Mouse (Mus musculus): ENCODE results near the gene Cpne7. TPM values are rescaled to one million over a fixed set of nuclear protein-coding genes. Genes with fewer than 3 reads are reported as not detected.
"Not testable (repeated sequence)": the region's sequence is repeated elsewhere in the genome, so short reads cannot be mapped to it uniquely, and the experiment has no call there.

Gene Cpne7
- total RNA-seq (2015) (0.11 TPM in 1 of 2 replicates, not detected in the other), total RNA-seq (2017) (0.22 and 0.98 TPM in 2 replicates)

DNA sequence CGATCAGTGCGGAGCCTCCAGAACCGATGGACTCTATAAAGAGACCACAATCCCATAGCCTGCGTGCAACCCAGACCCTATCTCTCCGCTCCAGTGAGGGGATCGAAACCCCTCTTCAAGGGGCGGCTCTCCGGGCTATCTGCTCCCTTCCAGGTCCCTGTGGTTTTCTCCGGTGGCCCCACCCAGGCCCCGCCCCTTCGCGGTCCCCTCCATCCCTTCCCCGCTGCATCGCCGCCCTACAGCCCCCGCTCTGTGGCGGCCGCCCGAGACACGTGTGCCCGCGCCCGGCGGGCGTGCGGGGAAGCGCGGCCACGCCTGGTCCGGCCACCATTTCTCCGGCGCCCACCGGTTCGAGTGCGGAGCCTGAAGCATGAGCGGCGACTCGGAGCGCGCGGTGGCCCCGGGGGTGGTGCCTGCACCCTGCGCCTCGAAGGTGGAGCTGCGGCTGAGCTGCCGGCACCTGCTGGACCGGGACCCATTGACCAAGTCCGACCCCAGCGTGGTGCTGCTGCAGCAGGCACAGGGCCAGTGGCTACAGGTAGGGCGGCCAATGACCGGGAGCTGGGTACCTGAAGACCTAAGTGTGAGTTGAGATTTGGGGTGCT lies at the start of gene Cpne7:
Gene Cpne7 (plus strand): TSS at position 248 of the 605 bp plus-strand sequence.
- ATAC-seq (ENCODE audit: poor library complexity, severe bottlenecking): peak; percentile 17; the same call in 1 of the 2 replicates

DNA sequence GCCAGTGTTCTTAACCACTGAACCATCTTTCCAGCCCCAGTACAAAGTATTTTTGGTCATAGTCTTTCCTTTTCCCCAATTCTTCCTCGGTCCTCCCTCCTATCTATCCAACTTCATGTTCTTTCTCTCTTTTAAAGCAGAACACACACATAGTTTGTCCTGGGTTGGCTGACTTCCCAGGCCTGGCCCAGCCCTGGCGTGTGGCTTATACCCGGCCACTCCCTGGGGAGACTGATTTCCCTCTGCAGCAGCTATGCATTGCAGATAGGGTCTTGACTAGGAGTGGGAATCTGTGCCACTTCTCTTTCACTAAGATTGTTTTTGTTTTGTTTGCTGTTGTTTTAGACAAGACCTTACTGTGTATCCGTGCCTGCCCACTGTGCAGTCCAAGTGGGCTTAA lies 46.0 kb upstream of the Cpne7 start:
- ATAC-seq (ENCODE audit: poor library complexity, severe bottlenecking): no peak

DNA sequence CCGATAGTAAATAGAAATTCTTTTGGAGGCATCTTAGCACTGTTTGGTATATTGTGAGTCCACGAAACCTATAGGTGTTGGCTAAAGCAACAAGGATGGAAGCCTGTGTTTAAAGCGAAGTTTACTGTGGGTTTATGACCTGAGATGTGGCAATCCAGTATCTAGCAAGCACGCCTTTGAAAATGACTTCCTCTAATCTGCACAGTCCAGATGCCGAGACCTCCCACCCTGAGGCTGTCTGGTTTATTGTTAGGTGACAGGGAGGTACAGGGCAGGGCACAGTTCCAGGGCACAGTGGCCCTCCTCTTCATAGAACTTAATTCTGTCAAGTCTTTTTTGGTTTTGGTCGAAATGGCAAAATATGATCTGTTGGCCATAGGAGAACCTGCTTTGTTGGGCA lies 40.0 kb upstream of the Cpne7 start:
- ATAC-seq (ENCODE audit: poor library complexity, severe bottlenecking): peak; percentile 77

DNA sequence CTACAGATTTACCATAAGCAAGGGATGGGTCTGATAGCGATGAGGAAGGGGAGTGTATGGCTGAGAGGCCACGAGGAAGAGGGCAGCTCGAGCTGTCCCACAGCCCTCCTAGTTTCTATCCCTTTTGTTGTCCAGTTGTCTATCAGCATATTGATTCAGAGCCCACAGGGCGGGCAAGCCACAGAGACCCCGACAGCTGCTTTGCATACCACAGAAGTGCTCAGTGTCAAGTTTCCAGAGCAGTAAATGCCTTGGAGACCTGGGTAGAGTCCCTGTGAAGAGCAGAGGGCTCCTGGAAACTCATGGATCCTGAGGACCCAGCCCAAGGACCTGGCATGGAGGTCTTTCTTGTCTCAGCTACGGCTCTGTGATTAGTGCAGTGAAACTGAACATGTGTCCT lies 34.2 kb upstream of the Cpne7 start:
- ATAC-seq (ENCODE audit: poor library complexity, severe bottlenecking): no peak

DNA sequence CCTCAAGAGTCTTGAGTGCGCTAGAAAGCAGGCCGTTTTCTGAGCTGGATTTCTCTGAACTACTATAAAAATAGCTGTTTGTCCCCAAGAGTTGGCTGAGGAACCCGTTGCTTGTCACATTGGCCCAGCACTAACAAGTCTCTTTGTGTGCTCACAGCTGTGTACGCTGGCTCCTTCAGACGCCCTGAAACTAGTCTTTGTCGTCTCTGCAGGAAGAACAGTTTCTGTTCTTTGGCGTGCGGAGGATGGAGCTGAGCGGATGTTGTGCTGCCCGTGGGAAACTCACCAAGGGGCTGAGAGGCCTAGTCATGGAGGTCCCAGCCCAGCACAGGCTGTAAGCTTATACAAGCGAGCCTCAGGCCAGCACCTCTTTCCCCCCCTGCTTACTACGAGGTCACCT lies 33.6 kb upstream of the Cpne7 start:
- no peak for ATAC-seq (ENCODE audit: poor library complexity, severe bottlenecking)

DNA sequence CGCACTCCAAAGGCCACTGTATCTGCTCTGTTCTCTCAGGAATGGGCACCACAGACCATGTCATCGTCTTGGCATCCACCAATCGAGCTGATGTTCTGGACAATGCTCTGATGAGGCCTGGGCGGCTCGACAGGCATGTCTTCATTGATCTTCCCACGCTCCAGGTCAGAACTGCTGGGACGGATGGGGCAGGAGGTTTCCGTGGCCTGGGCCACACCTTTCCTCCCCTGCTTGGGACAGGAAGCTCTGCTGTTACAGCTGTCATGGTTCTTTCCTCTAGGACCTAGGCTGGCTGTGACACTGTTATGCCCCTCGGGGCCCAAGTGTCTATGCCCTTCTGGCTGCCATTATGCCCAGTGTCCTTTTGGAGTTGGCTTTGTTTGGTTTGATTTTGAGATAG lies 29.9 kb upstream of the Cpne7 start:
- no peak for ATAC-seq (ENCODE audit: poor library complexity, severe bottlenecking)

DNA sequence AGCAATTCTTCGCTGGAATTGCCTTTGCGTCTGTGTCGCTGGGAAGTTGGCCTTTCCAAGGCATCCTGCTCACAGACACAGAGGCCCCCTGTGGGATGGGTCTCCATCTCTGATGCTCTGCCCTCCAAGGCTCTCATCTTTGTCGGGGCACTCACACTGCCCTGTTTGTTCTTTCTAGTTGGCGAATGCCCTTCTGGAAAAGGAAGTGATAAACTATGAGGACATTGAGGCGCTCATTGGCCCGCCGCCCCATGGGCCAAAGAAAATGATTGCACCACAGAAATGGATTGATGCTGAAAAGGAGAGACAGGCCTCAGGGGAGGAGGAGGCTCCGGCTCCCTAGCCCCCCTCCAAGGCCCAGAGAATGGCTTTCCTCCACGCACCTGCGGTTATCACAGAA lies 20.0 kb upstream of the Cpne7 start:
- ATAC-seq (ENCODE audit: poor library complexity, severe bottlenecking): no peak

DNA sequence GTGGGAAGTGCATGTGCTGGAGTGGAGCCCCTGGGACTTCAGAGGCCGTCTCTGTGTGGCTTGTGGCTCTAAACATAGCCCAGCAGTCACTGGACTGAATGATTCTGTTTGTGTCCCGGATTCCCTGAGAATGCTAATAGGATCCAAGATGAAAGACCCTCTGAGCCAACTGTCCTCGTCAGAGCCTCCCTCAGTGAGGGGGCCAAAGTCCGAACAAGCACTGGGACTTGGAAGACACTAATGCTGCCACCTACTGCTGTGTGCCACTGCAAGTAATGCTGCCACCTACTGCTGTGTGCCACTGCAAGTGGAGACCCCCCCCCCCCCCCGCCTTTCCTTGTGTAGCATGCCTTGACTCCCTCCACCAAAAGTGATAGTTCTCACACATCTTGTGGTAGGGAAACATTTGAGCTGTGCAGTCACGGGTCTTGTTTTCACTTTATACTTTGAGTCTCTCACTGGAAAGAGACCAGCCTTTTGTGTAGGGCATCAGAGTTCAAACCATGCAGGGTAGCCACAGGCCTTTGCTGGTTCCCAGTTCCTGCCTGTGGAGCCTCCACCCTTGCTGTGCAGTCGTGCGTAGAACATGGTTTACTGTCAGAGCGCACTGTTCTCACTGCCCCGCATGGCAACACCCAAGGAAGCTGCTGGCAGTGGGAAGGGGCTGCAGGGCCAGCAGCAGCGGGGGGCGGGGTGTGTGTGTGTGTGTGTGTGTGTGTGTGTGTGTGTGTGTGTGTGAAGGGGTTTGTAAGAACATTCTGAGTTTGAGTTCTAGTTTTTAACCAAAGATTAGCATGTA lies 19.2 kb upstream of the Cpne7 start:
- ATAC-seq (ENCODE audit: poor library complexity, severe bottlenecking): no peak

DNA sequence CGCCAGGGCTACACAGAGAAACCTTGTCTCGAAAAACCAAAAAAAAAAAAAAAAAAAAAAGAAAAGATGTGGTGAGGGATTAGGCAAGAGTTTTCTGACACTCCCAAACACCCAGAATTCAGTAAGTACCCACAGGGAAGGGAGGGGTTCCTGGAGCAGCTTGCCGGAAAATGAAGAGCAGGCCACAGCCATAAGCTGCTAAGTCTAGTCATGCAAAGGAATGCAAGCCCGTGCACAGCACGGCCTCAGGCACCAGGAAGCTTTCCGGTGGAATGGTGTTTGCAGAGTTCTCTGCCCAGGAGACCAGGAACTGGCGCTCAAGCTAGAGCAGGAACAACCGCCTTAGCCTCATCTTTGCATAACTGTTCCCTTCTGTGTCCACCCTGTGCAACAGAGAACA lies 16.9 kb upstream of the Cpne7 start:
- peak; percentile 50 for ATAC-seq (ENCODE audit: poor library complexity, severe bottlenecking)

DNA sequence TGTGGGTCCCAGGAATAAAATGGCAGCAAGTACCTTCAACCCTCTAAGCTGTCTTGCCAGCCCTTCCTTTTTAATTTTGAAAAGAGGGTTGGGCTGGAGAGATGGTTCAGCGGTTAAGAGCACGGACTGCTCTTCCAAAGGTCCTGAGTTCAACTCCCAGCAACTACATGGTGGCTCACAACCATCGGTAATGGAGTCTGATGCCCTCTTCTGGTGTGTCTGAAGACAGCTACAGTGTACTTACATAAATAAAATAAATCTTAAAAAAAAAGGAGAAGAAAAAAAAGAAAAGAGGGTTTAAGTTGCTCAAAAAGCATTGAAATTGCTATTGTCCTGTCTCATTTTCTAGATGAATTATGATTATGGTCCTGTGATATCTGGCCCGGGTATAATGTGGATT lies 15.9 kb upstream of the Cpne7 start:
- ATAC-seq (ENCODE audit: poor library complexity, severe bottlenecking): no peak

DNA sequence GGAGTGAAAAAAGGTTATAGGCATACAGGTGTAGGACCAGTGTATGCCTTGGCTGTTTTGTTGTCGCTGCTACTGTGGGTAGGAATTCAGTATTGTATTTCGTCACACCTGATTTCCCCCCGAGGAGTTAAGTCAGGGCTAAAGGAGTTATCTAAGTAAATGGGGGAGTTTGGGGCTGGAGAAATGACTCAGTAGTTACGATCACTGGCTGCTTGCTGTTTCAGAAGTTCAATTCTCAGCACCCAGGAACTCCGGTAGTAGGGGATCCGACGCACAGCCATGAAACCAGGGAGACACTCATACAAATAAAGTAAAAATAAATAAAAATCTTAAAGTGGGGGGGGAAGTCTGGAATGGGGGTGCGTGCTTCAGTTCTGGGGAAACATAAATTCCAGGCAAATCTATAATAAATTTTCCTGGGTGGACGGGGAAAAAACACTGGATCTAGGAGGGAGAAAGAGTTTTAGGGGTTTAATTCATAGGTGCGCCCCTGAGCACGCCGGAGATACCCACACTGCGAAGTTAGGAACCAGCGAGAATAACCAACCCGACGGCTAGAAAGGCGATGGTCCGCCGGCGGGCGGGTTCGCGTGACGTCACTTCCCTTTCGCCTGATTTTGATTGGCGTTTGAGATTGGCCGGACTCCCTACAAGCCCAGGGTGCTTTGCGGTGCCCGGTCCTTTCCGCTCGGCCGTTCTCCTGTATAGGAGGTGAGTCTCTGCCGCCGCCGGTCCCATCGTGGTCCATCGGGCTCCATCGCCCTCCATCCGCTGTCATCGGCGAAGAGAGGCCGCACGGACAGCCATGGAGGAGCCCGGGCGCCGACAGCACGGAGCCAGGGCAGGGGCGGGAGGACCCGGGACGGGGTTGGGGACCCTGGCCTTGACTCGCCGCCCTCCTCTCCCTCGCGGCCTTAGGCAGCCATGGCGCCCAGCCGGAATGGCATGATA lies 15.2 kb upstream of the Cpne7 start, which contains the start of gene Rpl13:
Gene Rpl13 (plus strand): TSS at position 616 of the 951 bp plus-strand sequence.
- ATAC-seq (ENCODE audit: poor library complexity, severe bottlenecking): peak; percentile 96

DNA sequence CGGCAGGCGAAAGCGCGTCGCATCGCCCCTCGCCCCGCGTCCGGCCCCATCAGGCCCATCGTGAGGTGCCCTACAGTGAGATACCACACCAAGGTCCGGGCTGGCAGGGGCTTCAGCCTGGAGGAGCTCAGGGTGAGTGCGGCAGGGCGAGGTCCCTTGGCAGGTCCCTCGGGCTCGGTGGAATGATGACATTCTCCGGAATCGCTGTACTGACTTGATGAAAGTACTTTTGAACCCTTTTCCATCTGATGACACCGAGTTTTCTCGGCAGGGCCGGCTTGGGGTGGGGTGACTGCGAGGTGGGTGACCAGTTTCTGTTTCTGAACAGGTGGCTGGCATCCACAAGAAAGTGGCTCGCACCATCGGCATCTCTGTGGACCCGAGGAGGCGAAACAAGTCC lies 14.3 kb upstream of the Cpne7 start:
- ATAC-seq (ENCODE audit: poor library complexity, severe bottlenecking): not testable (repeated sequence)

DNA sequence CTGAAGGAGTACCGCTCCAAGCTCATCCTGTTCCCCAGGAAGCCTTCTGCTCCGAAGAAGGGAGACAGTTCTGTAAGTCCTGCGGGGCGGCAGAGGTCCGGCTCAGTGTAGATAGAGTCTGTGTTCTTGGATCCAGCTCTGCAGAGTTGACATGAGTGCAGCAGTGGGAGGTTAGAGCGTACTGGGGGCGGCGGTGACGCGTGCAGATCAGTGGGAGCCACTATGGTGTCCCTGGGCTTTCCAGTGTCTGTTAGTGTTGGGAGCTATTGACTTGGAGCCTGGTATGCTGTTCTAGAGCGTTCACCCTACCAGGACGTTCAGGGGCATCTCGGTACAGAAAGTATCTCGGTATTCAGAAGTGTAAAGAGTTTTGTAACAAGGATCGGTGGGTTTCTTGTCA lies 13.9 kb upstream of the Cpne7 start:
- no peak for ATAC-seq (ENCODE audit: poor library complexity, severe bottlenecking)

DNA sequence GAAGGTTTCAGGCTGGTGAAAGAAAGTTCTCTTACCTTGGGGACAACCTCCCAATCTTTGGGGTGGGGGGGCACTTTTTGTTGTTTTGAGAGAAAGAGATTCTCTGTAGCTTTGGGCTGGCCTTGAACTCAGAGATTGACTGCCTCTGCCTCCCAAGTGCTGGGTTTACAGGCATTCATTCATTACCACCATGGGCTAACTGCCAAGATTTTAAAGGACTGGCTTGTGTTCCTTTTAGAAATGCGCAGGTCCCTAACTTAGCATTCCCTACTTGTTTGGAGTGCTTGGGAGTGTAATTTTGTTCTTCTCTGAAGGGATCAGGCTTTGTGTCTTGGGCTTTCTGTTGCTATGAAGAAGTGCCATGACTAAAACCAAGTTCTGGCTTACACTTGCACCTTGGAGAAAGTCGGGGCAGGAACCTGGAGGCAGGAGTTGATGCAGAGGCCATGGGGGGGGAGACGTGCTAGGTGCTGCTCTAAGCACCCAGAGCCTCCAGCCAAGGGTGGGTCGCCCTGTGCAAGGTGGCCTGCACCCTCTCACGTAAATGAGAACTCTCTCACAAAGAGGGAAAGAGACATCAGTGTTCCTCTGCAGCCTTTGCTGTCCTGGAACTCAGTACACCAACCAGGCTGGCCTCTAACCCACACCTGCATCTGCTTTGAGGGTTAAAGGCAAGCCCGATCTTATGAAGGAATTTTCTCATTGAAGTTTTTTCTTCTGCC lies 13.0 kb upstream of the Cpne7 start:
- no peak for ATAC-seq (ENCODE audit: poor library complexity, severe bottlenecking)

DNA sequence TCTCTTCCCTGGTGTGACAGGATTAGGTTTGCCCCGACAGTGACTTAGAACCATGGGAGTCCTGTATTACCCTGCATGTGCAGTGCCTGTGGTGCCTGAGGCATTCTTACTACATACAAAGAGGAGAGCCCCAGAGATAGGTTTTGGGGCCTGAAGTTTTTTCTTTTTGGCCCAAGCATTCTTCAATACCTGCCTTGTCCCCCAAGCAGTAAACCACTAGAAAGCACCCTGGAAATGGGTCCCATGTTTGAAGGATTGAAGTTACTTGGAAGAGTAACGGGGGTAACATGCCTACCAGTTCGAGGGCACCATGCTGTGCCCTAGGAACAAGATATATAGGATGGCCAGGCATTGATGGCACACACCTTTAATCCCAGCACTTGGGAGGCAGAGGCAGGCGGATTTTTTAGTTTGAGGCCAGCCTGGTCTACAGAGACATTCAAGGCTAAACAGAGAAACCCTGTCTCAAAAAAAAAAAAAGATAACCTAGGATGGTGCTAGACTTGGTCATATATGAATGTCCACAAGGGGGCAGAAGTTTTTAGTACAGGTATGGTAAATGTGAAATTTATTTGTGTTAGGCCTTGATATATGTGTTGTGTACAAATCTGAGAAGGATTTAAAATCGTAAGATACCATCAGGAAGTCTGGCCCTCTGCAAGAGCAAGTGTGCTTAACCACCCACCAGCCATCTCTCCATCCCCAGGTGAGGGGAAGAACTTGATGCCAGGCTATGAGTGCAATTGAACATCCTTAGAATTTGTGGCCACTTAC lies 11.4 kb upstream of the Cpne7 start:
- ATAC-seq (ENCODE audit: poor library complexity, severe bottlenecking): no peak

DNA sequence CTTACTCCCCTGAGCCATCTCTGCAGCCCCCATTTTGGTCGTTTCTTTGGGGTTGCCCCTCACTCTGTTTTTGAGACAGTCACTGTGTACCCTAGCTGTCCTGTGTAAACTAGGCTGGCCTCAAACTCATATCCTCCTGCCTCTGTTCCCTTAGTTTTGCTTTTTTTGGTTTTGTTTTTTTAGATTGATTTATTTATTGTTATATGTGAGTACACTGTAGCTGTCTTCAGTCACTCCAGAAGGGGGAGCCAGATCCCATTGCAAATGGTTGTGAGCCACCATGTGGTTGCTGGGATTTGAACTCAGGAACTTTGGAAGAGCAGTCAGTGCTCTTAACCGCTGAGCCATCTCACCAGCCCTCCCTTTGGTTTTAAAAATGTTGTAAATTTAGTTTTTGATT lies 10.6 kb upstream of the Cpne7 start:
- ATAC-seq (ENCODE audit: poor library complexity, severe bottlenecking): no peak

DNA sequence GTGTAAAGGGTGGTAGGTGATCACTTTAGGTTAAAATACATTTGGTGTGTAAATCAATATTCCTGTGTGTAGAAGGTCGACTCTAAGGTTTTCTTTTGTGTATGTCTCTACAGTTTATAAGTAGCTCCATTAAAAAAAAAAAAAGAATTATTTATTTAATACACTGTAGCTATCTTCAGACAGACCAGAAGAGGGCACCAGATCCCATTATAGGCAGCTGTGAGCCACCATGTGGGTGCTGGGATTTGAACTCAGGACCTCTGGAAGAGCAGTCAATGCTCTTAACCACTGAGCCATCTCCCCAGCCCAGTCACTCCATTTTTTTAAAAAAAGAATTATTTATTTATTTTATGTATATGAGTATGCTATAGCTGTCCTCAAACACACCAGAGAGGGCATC lies 9.2 kb upstream of the Cpne7 start:
- ATAC-seq (ENCODE audit: poor library complexity, severe bottlenecking): no peak

DNA sequence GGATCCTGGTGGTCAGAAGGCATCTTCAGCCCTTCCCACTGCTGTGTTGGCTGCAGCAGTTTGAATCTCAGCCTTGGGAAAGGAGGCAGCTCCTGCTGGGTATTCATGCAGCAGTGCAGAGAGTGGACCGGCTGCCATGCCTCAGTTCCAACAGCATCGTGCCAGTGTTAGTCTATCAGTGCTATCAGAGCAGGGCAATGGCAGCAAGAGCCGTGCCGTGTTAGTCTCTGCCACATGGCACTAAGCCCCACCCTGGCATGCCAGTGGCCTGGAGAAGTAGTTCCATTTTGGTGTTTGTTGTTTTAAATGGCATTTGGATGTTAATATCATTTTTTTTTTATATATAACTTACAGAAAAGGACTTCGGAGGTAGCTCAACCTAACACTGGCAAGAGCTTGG lies 8.2 kb upstream of the Cpne7 start:
- no peak for ATAC-seq (ENCODE audit: poor library complexity, severe bottlenecking)

DNA sequence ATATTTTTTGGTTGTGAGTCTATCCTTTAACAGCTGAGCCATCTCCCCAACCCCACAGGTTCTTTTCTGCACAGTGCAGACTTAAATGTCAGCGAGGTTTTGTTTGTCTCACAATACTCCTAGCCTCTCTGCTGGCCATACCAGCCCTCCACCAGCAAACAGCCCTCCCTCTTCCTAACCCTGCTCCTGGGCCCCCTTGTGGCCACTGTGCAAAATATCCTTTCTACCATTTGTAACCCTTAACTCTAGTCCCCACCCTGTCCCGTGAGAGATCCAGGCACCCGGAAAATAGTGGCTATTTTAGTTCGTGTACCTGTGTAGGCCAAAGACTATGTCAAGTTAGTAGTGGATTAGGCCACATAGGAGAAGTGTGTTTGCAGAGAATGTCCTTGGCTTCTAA lies 6.5 kb upstream of the Cpne7 start:
- peak; percentile 84 for ATAC-seq (ENCODE audit: poor library complexity, severe bottlenecking)

DNA sequence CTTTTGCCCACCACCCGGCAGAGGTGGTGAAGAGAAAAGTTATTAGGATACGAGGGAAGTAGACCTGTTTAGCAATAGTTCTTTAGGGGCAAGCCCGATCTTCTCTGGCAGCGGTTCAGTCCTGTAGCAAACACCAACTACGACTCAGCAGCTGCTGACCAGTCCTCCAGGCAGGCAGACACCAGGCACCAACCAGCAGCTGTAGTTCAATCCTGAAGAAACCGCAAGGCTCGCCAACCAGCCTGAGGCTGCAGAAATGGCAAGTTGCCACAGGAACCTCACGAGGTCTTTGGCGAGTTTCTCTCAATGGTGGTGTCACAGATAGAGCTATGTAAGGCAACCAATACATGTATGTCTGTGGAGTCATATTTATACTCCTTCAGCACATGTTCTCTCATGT lies 4.3 kb upstream of the Cpne7 start:
- ATAC-seq (ENCODE audit: poor library complexity, severe bottlenecking): no peak

All from megakaryocyte, adult 5-6 weeks (primary cell).